Mouse (Mus musculus) lung, postnatal 10 days (tissue): Measurements from ENCODE around the gene Traf3.

Experiments used
- DNase-seq: peaks from one replicate; pipeline ENCODE4 v3.0.0; 2021

The Traf3 gene

GRCm38 (mm10) chr12:111207641-111208040 lies 41.5 kb downstream of the Traf3 start:
- no peak for DNase-seq

GRCm38 (mm10) chr12:111211729-111212128 lies 45.6 kb downstream of the Traf3 start:
- DNase-seq = no peak

GRCm38 (mm10) chr12:111218867-111219266 lies 52.7 kb downstream of the Traf3 start:
- DNase-seq = no peak

GRCm38 (mm10) chr12:111225197-111225780 lies 59.1 kb downstream of the Traf3 start:
- no peak for DNase-seq

- no peak for DNase-seq
Measured at GRCm38 (mm10) chr12:111227410-111227809, 61.2 kb downstream of the Traf3 start.

GRCm38 (mm10) chr12:111228488-111228887 lies 62.3 kb downstream of the Traf3 start:
- DNase-seq = no peak

GRCm38 (mm10) chr12:111230793-111231192 lies 64.6 kb downstream of the Traf3 start:
- no peak for DNase-seq

GRCm38 (mm10) chr12:111233798-111234197 lies 67.6 kb downstream of the Traf3 start:
- no peak for DNase-seq

GRCm38 (mm10) chr12:111234383-111234782 lies 68.2 kb downstream of the Traf3 start:
- DNase-seq = peak; percentile 22

GRCm38 (mm10) chr12:111235631-111236030 lies 69.5 kb downstream of the Traf3 start:
- DNase-seq = no peak

- no peak for DNase-seq
Measured at GRCm38 (mm10) chr12:111237611-111238188, 71.5 kb downstream of the Traf3 start.

GRCm38 (mm10) chr12:111238345-111238744 lies 72.2 kb downstream of the Traf3 start:
- DNase-seq = no peak

GRCm38 (mm10) chr12:111238778-111239177 lies 72.6 kb downstream of the Traf3 start:
- DNase-seq = no peak

GRCm38 (mm10) chr12:111239930-111240329 lies 73.8 kb downstream of the Traf3 start:
- no peak for DNase-seq

GRCm38 (mm10) chr12:111241916-111242315 lies 75.7 kb downstream of the Traf3 start:
- DNase-seq = no peak

- no peak for DNase-seq
Measured at GRCm38 (mm10) chr12:111242346-111242745, 76.2 kb downstream of the Traf3 start.

GRCm38 (mm10) chr12:111243733-111244132 lies 77.6 kb downstream of the Traf3 start:
- no peak for DNase-seq

GRCm38 (mm10) chr12:111245070-111245469 lies 78.9 kb downstream of the Traf3 start:
- no peak for DNase-seq

- no peak for DNase-seq
Measured at GRCm38 (mm10) chr12:111246808-111247464, 80.8 kb downstream of the Traf3 start.

GRCm38 (mm10) chr12:111249095-111249494 lies 82.9 kb downstream of the Traf3 start:
- DNase-seq = no peak

GRCm38 (mm10) chr12:111250116-111250515 lies 83.9 kb downstream of the Traf3 start:
- DNase-seq = no peak

GRCm38 (mm10) chr12:111251227-111251626 lies 85.1 kb downstream of the Traf3 start:
- DNase-seq = no peak

- DNase-seq = no peak
Measured at GRCm38 (mm10) chr12:111263650-111264049, 97.5 kb downstream of the Traf3 start.

- DNase-seq = no peak
Measured at GRCm38 (mm10) chr12:111265212-111265611, 99.0 kb downstream of the Traf3 start.
